In the genomic region with DNA sequence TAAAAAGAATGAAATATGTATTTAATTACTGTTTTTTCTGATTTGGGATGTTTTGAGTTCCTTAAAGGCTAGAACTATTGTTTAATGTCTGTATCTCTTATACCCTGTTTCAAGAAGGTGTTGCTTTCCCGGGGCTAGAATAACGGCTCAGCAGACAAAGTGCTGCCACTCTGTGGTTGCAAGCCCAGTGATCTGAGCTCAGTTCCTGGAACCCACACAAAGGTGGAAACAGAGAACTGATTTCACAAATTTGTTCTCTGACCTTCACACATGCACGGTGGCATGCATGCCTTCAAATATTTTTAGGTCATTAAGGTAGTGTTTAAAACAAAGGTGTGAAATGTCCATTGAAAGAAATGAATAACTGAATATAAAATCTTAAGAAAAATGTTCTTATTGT, we compare ENCODE assay signal across 16 mouse cellular contexts. TPM values are rescaled to one million over a fixed set of nuclear protein-coding genes. Genes with fewer than 3 reads are reported as not detected.
A peak's percentile ranks its signal among the peaks of the same experiment; 100 is the strongest.
DNase-seq lines count a peak whose midpoint lies in the region; ATAC-seq and TF ChIP-seq lines count a peak whose summit lies in the region.
"Had no signal": no experiment of that assay in that cellular context is flagged by ENCODE, and none has a peak within 500 bp of the region (broad histone marks: within the 10 kb centered on the region; RNA-seq: fewer than 3 reads in every experiment).

No protein-coding gene starts in this region.

- no peak for TF ChIP-seq EP300 in lung, postnatal 0 days (IDR thresholded peaks at IDR 0.05)

- TF ChIP-seq POLR2A in liver, adult 2 months (IDR thresholded peaks at IDR 0.05; ENCODE audit: extremely low read depth, insufficient read depth, low read length), result no peak

- no peak for ATAC-seq in liver, embryonic 11.5 days (replicated peaks; ENCODE audit: low FRiP score)
- no peak for ATAC-seq in Patski
- ATAC-seq in lung, postnatal 0 days, result no peak
- ATAC-seq: forebrain, embryonic 14.5 days; inflammation-experienced regulatory T-cells, adult 6 months had no signal

- 14% methylated on average over 3 of the region's 3 CpGs for WGBS in liver, adult 2 months
- 53% methylated on average over 3 of the region's 3 CpGs for WGBS in liver, embryonic 11.5 days
- WGBS in lung, postnatal 0 days, result 58% methylated on average over 3 of the region's 3 CpGs

- in situ Hi-C loops in Patski (cut with MboI; ENCODE audit: low pct_unique_long_range_greater_than_20kb), result no loop called here

- peak; percentile 18; the same call in 1 of the 2 replicates for TF ChIP-seq CTCF in gastrocnemius, adult 2 months (IDR thresholded peaks at IDR 0.05)
- 0 out of 2 replicates have a peak, but pooled peaks have one; percentile 15 for TF ChIP-seq CTCF in liver, adult 2 months (IDR thresholded peaks at IDR 0.05; ENCODE audit: low read depth, low read length)
- peak; percentile 10 for TF ChIP-seq CTCF in Patski (IDR thresholded peaks at IDR 0.05)
- no peak for TF ChIP-seq CTCF in lung, postnatal 0 days (IDR thresholded peaks at IDR 0.05)

- no peaks in the 10 kb centered on the region for H3K36me3 ChIP-seq in liver, adult 2 months (ENCODE audit: control insufficient read depth, insufficient read depth, low read length)
- no peaks in the 10 kb centered on the region; the same call in 1 of the 2 replicates for H3K36me3 ChIP-seq in liver, embryonic 11.5 days (ENCODE audit: control insufficient read depth, insufficient read depth, low read length)
- H3K36me3 ChIP-seq in lung, postnatal 0 days (ENCODE audit: insufficient read depth, low read length), result no peaks in the 10 kb centered on the region
- H3K36me3 ChIP-seq: hindbrain, embryonic 12.5 days had no signal

- no peak overlapping the region for H3K27ac ChIP-seq in gastrocnemius, adult 2 months
- no peak overlapping the region for H3K27ac ChIP-seq in liver, adult 2 months (replicated peaks; ENCODE audit: insufficient read depth, low read depth, low read length)
- no peak overlapping the region for H3K27ac ChIP-seq in liver, embryonic 11.5 days (ENCODE audit: low read depth, low read length)
- H3K27ac ChIP-seq in lung, postnatal 0 days (ENCODE audit: low read length), result no peak overlapping the region
- H3K27ac ChIP-seq: embryonic facial prominence, embryonic 15.5 days; hindbrain, embryonic 12.5 days; midbrain, embryonic 12.5 days had no signal

- peaks cover 13% of the 10 kb centered on the region; the same call in 1 of the 2 replicates for H3K79me2 ChIP-seq in liver, adult 2 months (ENCODE audit: control insufficient read depth, insufficient read depth, low read length)

- CTCF ChIA-PET in Patski (lab: Charles Lee), result interaction anchor here (2.3 kb wide), 1 partner anchor 19 kb away, joined by 6 read pairs; no protein-coding TSS in a partner anchor

- no peak overlapping the region for H3K4me2 ChIP-seq in liver, embryonic 11.5 days
- H3K4me2 ChIP-seq in lung, postnatal 0 days (replicated peaks; ENCODE audit: low read depth, low read length), result no peak overlapping the region
- H3K4me2 ChIP-seq: embryonic facial prominence, embryonic 15.5 days; hindbrain, embryonic 12.5 days; midbrain, embryonic 12.5 days had no signal

- H3K9ac ChIP-seq in liver, adult 2 months (ENCODE audit: low read depth, low read length), result no peak overlapping the region
- no peak overlapping the region for H3K9ac ChIP-seq in liver, embryonic 11.5 days (ENCODE audit: low read depth, low read length)
- no peak overlapping the region for H3K9ac ChIP-seq in lung, postnatal 0 days (replicated peaks; ENCODE audit: low read depth)
- H3K9ac ChIP-seq: embryonic facial prominence, embryonic 15.5 days; hindbrain, embryonic 12.5 days; midbrain, embryonic 12.5 days had no signal

- POLR2A ChIA-PET in Patski (lab: Charles Lee), result no interaction called here

- intact Hi-C loops in gastrocnemius, adult 2 months (cut with DNase I), result no loop called here

- no peaks in the 10 kb centered on the region for H3K27me3 ChIP-seq in liver, adult 2 months (ENCODE audit: control insufficient read depth, insufficient read depth, low read length)
- H3K27me3 ChIP-seq in liver, embryonic 11.5 days (replicated peaks; ENCODE audit: control insufficient read depth, insufficient read depth, low read length), result no peaks in the 10 kb centered on the region
- no peaks in the 10 kb centered on the region for H3K27me3 ChIP-seq in Patski
- no peaks in the 10 kb centered on the region for H3K27me3 ChIP-seq in lung, postnatal 0 days (replicated peaks; ENCODE audit: insufficient read depth, low read length)
- H3K27me3 ChIP-seq: embryonic facial prominence, embryonic 15.5 days; hindbrain, embryonic 12.5 days; midbrain, embryonic 12.5 days had no signal

- H3K4me3 ChIP-seq in gastrocnemius, adult 2 months, result no peak overlapping the region
- H3K4me3 ChIP-seq in liver, adult 2 months (ENCODE audit: insufficient read depth, low read depth, low read length), result no peak overlapping the region
- no peak overlapping the region for H3K4me3 ChIP-seq in liver, embryonic 11.5 days (ENCODE audit: low read depth, low read length)
- H3K4me3 ChIP-seq in lung, postnatal 0 days (ENCODE audit: low read depth, low read length), result no peak overlapping the region
- H3K4me3 ChIP-seq: embryonic facial prominence, embryonic 15.5 days; hindbrain, embryonic 12.5 days; midbrain, embryonic 12.5 days had no signal

- peak; percentile 17 for DNase-seq in gastrocnemius, adult 2 months
- no peak for DNase-seq in gastrocnemius, postnatal 25 days
- DNase-seq in liver, adult 2 months (ENCODE audit: extremely low read depth, low read depth, low spot score), result peak; percentile 78
- no peak for DNase-seq in liver, embryonic 11.5 days (ENCODE audit: low spot score)
- DNase-seq in 416B (ENCODE audit: low read depth) (peak; percentile 28), Patski (ENCODE audit: low read depth, low spot score) (no peak)
- DNase-seq in lung, postnatal 0 days (ENCODE audit: low spot score), result no peak
- DNase-seq: adrenal gland, postnatal 25 days; kidney, adult 18-20 months; kidney, postnatal 14 days; lung, postnatal 10 days had no signal

- H3K9me3 ChIP-seq in liver, embryonic 11.5 days (ENCODE audit: control insufficient read depth, low read length), result no peaks in the 10 kb centered on the region
- no peaks in the 10 kb centered on the region for H3K9me3 ChIP-seq in lung, postnatal 0 days (ENCODE audit: low read length)
- H3K9me3 ChIP-seq: embryonic facial prominence, embryonic 15.5 days; hindbrain, embryonic 12.5 days; midbrain, embryonic 12.5 days had no signal

- H3K4me1 ChIP-seq in liver, adult 2 months (ENCODE audit: control insufficient read depth, insufficient read depth, low read length), result peaks cover 18% of the 10 kb centered on the region
- H3K4me1 ChIP-seq in liver, embryonic 11.5 days (replicated peaks; ENCODE audit: control insufficient read depth, insufficient read depth, low read length), result 0 out of 2 replicates have a peak, but pooled peaks cover 5% of the 10 kb centered on the region
- no peaks in the 10 kb centered on the region; the same call in 1 of the 2 replicates for H3K4me1 ChIP-seq in lung, postnatal 0 days (ENCODE audit: insufficient read depth, low read depth, low read length)

RNA-seq across cellular contexts. Expression of gene Trim44, which starts 25.1 kb away (rescaled TPM):
- 10 to 100 TPM; 15.9 to 17.1 TPM for total RNA-seq in gastrocnemius, adult 2 months (2021)
- total RNA-seq in gastrocnemius, postnatal 25 days (2021), result 10 to 100 TPM; 13.5 to 13.9 TPM
- 13.3 and 14.8 TPM in 2 replicates for total RNA-seq in liver, adult 2 months (2014; rRNA removed)
- 10.8 and 11.5 TPM in 2 replicates for polyA plus RNA-seq in liver, adult 2 months (2012; rRNA removed)
- polyA plus RNA-seq in liver, embryonic 11.5 days (2014; fragmentation: Nextera tagmentation; extraction: Ambion mirVana), result 21.8 and 23.1 TPM in 2 replicates
- 88.6 TPM for polyA plus RNA-seq in Patski (2021)
- 12.7 and 17.3 TPM in 2 replicates for polyA plus RNA-seq in lung, postnatal 0 days (2015; fragmentation: Nextera tagmentation; extraction: Ambion mirVana)

Comparison
In these comparisons a context has a peak if more than half of its experiments do, and no peak if none do; other contexts are left out.
1. DNase-seq: peak in gastrocnemius, adult 2 months (single experiment), liver, adult 2 months (single experiment) and 416B (single experiment); none in gastrocnemius, postnatal 25 days (single experiment), liver, embryonic 11.5 days (single experiment), Patski (single experiment) and lung, postnatal 0 days (single experiment).